Mouse (Mus musculus) limb, embryonic 14.5 days (tissue): ENCODE measurements around the gene Atoh1. TPM values are rescaled to one million over a fixed set of nuclear protein-coding genes. Genes with fewer than 3 reads are reported as not detected.

ENCODE experiments used
- ATAC-seq: fragments of 200-750 bp; cut with Nextera tagmentation; 2 replicates; pipeline ENCODE4 v1.8.0; 2017; ENCODE audit warnings: low read depth, moderate number of reproducible peaks, moderate TSS enrichment; ENCODE audit not compliant: low FRiP score
- DNase-seq: peaks from one replicate; pipeline ENCODE4 v3.0.0-alpha.2; 2015; ENCODE audit warnings: low spot score
- H3K27ac ChIP-seq: fragments of 300-500 bp; sonication (generic); replicated peaks from 2 replicates; pipeline ENCODE4 v1.5.1; 2014; ENCODE audit warnings: low read depth, mild to moderate bottlenecking, low read length, moderate library complexity, mixed read lengths
- H3K27me3 ChIP-seq: fragments of 300-500 bp; sonication (generic); 2 replicates; pipeline ENCODE4 v1.6.1; 2014; ENCODE audit warnings: low read length, mixed read lengths; ENCODE audit not compliant: control insufficient read depth, insufficient read depth
- H3K36me3 ChIP-seq: fragments of 300-500 bp; sonication (generic); 2 replicates; pipeline ENCODE4 v1.6.1; 2014; ENCODE audit warnings: mild to moderate bottlenecking, low read length, moderate library complexity, mixed read lengths; ENCODE audit not compliant: control insufficient read depth, insufficient read depth
- H3K4me1 ChIP-seq: fragments of 300-500 bp; sonication (generic); 2 replicates; pipeline ENCODE4 v1.6.1; 2014; ENCODE audit warnings: antibody characterized with exemption, low read length, mixed read lengths; ENCODE audit not compliant: control insufficient read depth, insufficient read depth
- H3K4me2 ChIP-seq: fragments of 300-500 bp; sonication (generic); replicated peaks from 2 replicates; pipeline ENCODE4 v1.6.1; 2014; ENCODE audit warnings: low read depth, mild to moderate bottlenecking, low read length, moderate library complexity; ENCODE audit not compliant: severe bottlenecking
- H3K4me3 ChIP-seq: fragments of 300-500 bp; sonication (generic); replicated peaks from 2 replicates; pipeline ENCODE4 v1.5.1; 2014; ENCODE audit warnings: low read length
- H3K9ac ChIP-seq: fragments of 300-500 bp; sonication (generic); 2 replicates; pipeline ENCODE4 v1.6.1; 2014; ENCODE audit warnings: mild to moderate bottlenecking, low read depth, low read length, moderate library complexity; ENCODE audit not compliant: severe bottlenecking
- H3K9me3 ChIP-seq: fragments of 300-500 bp; sonication (generic); 2 replicates; pipeline ENCODE4 v1.6.1; 2016; ENCODE audit warnings: low read length; ENCODE audit not compliant: control insufficient read depth
- POLR2A ChIP-seq: fragments of 200-500 bp; IDR thresholded peaks from 2 replicates; pipeline ENCODE4 v1.8.0; 2012; ENCODE audit warnings: inconsistent platforms, mild to moderate bottlenecking, moderate library complexity, borderline replicate concordance; ENCODE audit not compliant: insufficient read depth, insufficient read length; ENCODE audit errors: extremely low read depth
- WGBS: fragments of 180-500 bp; shearing (Covaris S2); extraction: QIAGEN DNeasy Blood & Tissue Kit; methylation state at CpG from one replicate; pipeline ENCODE4 v1.1.7; 2014; 5-methylcytosine and 5-hydroxymethylcytosine counted together
- polyA plus RNA-seq, 2 experiments: library from polyadenylated mRNA; depleted of rRNA in 1 of 2; stranded (reverse) in 1 of 2; unstranded in 1 of 2; fragments of >200 nt; fragmentation: Nextera tagmentation in 1 of 2; extraction: Ambion mirVana in 1 of 2; gene quantifications; 2 replicates each; pipeline versions ENCODE4 v1.2.1 to v1.2.3; 2012 to 2014

Atoh1 gene
- polyA plus RNA-seq, 2 experiments = 0.04 to 0.14 TPM

DNA sequence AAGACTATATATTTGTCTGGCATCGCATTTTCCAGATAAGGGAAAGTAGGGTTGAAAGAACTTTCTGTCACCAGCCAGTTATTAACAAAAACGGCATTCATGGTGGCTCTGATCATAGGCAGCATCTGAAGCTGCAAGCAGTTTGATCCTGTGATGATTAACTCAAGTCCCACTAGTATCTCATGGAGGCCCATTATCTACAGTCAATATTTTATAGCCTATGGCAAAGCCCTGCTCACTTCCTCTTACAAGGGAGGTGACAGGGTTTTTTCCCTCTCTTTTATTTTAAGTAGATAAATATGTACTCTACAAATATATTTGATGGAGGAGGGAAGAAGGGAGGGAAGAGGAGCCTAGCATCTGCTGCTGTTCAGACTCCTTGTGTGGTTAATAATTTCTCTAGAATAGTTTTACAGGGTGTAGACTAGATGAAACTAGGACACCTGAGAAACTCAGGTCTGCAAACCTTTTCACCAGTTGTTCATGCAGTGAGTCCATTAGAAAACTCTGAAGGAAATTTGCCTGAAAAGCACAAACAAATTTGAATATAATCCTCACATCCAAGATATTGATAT is 14.1 kb downstream of the Atoh1 start:
- Histone ChIP-seq H3K4me1 (no peaks in the 10 kb centered on the region), H3K4me3 (no peak overlapping the region), H3K9me3 (no peaks in the 10 kb centered on the region), H3K4me2 (no peak overlapping the region), H3K9ac (no peak overlapping the region), H3K27ac (no peak overlapping the region), H3K27me3 (no peaks in the 10 kb centered on the region), H3K36me3 (no peaks in the 10 kb centered on the region)
- DNase-seq (no peak), ATAC-seq (no peak)
- TF ChIP-seq POLR2A = no peak
- 80% methylated on average over 2 of the region's 2 CpGs for WGBS

DNA sequence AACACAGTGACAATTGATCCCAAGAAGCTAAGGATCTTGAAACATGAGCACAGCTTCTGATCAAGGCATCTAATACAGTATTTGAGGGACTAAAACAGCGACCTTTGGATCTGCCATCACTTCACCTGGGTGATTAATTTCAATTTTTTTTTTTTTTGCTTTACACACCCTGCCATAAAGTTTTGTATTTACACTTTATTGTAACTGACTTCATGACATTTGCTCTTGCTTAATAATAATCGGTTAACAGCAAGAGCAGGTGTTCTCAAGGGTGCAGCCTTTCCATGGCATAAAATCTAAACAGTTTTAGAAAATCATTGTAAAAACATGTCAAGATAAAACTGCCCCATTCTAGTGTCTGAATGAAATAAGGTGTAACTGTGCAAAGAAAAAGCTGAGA is 25.6 kb downstream of the Atoh1 start:
- TF ChIP-seq POLR2A = no peak
- Histone ChIP-seq H3K9me3 (no peaks in the 10 kb centered on the region), H3K36me3 (no peaks in the 10 kb centered on the region), H3K4me3 (no peak overlapping the region), H3K9ac (no peak overlapping the region), H3K4me1 (no peaks in the 10 kb centered on the region), H3K27me3 (no peaks in the 10 kb centered on the region), H3K4me2 (no peak overlapping the region), H3K27ac (no peak overlapping the region)
- DNase-seq (no peak), ATAC-seq (no peak)
- 71% methylated on average over 2 of the region's 2 CpGs for WGBS

DNA sequence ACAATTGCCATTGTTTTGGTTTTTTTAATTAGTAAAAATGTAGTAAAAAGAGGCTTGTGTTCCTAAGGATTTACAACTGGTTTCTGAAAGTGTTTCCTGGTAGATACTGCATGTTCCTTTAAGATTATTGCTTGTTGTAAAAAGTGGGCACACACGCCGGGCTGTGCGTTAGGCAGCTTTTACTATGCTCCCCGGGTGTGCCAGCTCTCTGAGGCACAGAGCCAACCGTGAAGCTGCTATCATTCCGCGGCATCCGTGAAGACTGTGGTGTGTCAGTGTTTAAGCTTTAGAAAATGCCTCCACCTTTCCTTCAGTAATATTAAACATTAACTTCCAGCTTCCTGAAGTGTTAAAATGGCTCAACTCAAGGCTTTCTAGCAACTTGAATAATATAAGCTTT is 35.0 kb downstream of the Atoh1 start:
- no peaks in the 10 kb centered on the region for H3K36me3 ChIP-seq
- no peaks in the 10 kb centered on the region for H3K9me3 ChIP-seq
- no peak overlapping the region for H3K4me3 ChIP-seq
- ATAC-seq (no peak), DNase-seq (no peak)
- H3K27me3 ChIP-seq = no peaks in the 10 kb centered on the region
- H3K4me2 ChIP-seq = no peak overlapping the region
- no peak overlapping the region for H3K27ac ChIP-seq
- H3K9ac ChIP-seq = no peak overlapping the region
- TF ChIP-seq POLR2A = no peak
- WGBS = 36% methylated on average over 8 of the region's 8 CpGs
- no peaks in the 10 kb centered on the region for H3K4me1 ChIP-seq

DNA sequence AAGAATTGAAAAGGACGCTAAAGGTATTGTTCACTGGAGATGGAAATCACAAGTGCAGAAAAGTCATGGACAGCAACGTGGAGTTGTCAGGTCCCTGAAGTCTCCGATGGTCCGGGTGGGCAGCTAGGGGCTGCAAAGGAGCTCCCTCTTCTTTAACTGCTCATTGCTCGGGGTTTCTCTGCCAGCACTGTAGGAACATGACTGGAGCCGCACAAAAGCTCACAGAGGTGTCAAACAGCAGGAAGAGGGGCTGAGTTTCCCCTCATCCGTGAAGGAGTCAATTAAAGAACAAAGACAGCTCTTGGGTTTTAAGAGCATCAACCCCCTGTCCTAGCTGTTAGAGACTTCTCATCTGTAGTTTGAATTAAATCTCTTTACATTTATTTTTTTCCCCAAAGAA is 44.5 kb downstream of the Atoh1 start:
- no peaks in the 10 kb centered on the region for H3K36me3 ChIP-seq
- H3K9me3 ChIP-seq = no peaks in the 10 kb centered on the region
- H3K4me3 ChIP-seq = no peak overlapping the region
- no peaks in the 10 kb centered on the region for H3K4me1 ChIP-seq
- no peak overlapping the region for H3K27ac ChIP-seq
- no peaks in the 10 kb centered on the region for H3K27me3 ChIP-seq
- no peak for DNase-seq
- WGBS = 10% methylated on average over 7 of the region's 7 CpGs
- TF ChIP-seq POLR2A = no peak
- H3K4me2 ChIP-seq = no peak overlapping the region
- ATAC-seq = no peak
- H3K9ac ChIP-seq = no peak overlapping the region
